Mouse (Mus musculus) mature B cell (primary cell): ENCODE data around the gene Rock2.

Experiments
- in situ Hi-C: fragments of 300-500 bp; cut with MboI; formaldehyde crosslinking; loops from 2 replicates; pipeline ENCODE4 v1.14.3; 2019

Rock2 gene

GRCm38 (mm10) chr12:16999739-17000497 lies 105.2 kb downstream of the Rock2 start, which contains the start of gene Pqlc3:
Pqlc3 (minus strand) TSS chr12:17000408.
- in situ Hi-C loops, result loop anchor here (25.0 kb wide), 1 partner anchor 262 kb away; the partner anchor contains the start of gene Pdia6

GRCm38 (mm10) chr12:17000628-17001027 lies 105.9 kb downstream of the Rock2 start:
- in situ Hi-C loops, result loop anchor here (25.0 kb wide), 1 partner anchor 262 kb away; the partner anchor contains the start of gene Pdia6

GRCm38 (mm10) chr12:17001211-17001610 lies 106.5 kb downstream of the Rock2 start:
- in situ Hi-C loops, result loop anchor here (25.0 kb wide), 1 partner anchor 261 kb away; the partner anchor contains the start of gene Pdia6

GRCm38 (mm10) chr12:17009466-17009865 lies 114.8 kb downstream of the Rock2 start:
- in situ Hi-C loops, result loop anchor here (25.0 kb wide), 1 partner anchor 253 kb away; the partner anchor contains the start of gene Pdia6

GRCm38 (mm10) chr12:17011100-17011870 lies 116.6 kb downstream of the Rock2 start, which contains the start of gene 2410004P03Rik:
2410004P03Rik (minus strand) TSS chr12:17011727.
- in situ Hi-C loops, result loop anchor here (25.0 kb wide), 1 partner anchor 251 kb away; the partner anchor contains the start of gene Pdia6

GRCm38 (mm10) chr12:17012067-17012899 lies 117.6 kb downstream of the Rock2 start:
- in situ Hi-C loops, result loop anchor here (25.0 kb wide), 1 partner anchor 250 kb away; the partner anchor contains the start of gene Pdia6

GRCm38 (mm10) chr12:17015711-17016110 lies 121.0 kb downstream of the Rock2 start:
- in situ Hi-C loops, result loop anchor here (25.0 kb wide), 1 partner anchor 247 kb away; the partner anchor contains the start of gene Pdia6

- in situ Hi-C loops, result loop anchor here (25.0 kb wide), 1 partner anchor 244 kb away; the partner anchor contains the start of gene Pdia6
Observed at GRCm38 (mm10) chr12:17018468-17018867, 123.8 kb downstream of the Rock2 start.

- in situ Hi-C loops, result loop anchor here (25.0 kb wide), 1 partner anchor 241 kb away; the partner anchor contains the start of gene Pdia6
Observed at GRCm38 (mm10) chr12:17021125-17021524, 126.4 kb downstream of the Rock2 start.

- in situ Hi-C loops, result loop anchor here (25.0 kb wide), 1 partner anchor 240 kb away; the partner anchor contains the start of gene Pdia6
Observed at GRCm38 (mm10) chr12:17022145-17022544, 127.5 kb downstream of the Rock2 start.

- in situ Hi-C loops, result loop anchor here (25.0 kb wide), 1 partner anchor 238 kb away; the partner anchor contains the start of gene Pdia6
Observed at GRCm38 (mm10) chr12:17024554-17025110, 129.9 kb downstream of the Rock2 start.

- in situ Hi-C loops, result no loop called here
Observed at GRCm38 (mm10) chr12:17032694-17033463, 138.2 kb downstream of the Rock2 start.

- in situ Hi-C loops, result no loop called here
Observed at GRCm38 (mm10) chr12:17033464-17033841, 138.8 kb downstream of the Rock2 start.

GRCm38 (mm10) chr12:17034671-17035070 lies 140.0 kb downstream of the Rock2 start:
- in situ Hi-C loops, result no loop called here

- in situ Hi-C loops, result no loop called here
Observed at GRCm38 (mm10) chr12:17035128-17035527, 140.4 kb downstream of the Rock2 start.

GRCm38 (mm10) chr12:17036532-17036931 lies 141.8 kb downstream of the Rock2 start:
- in situ Hi-C loops, result no loop called here

- in situ Hi-C loops, result no loop called here
Observed at GRCm38 (mm10) chr12:17037053-17037610, 142.4 kb downstream of the Rock2 start.
